Mouse (Mus musculus): Measurements from ENCODE around the gene Aadac. TPM values are rescaled to one million over a fixed set of nuclear protein-coding genes. Genes with fewer than 3 reads are reported as not detected.

Aadac gene
- polyA plus RNA-seq, 1 experiment = not detected

- Histone ChIP-seq H3K79me2 (ENCODE audit: control insufficient read depth, insufficient read depth) (no peaks in the 10 kb centered on the region), H3K27me3 (ENCODE audit: control insufficient read depth, insufficient read depth, insufficient read length) (no peaks in the 10 kb centered on the region), H3K36me3 (ENCODE audit: control insufficient read depth, insufficient read depth) (no peaks in the 10 kb centered on the region), H3K4me3 (no peak within 1 kb of the TSS), H3ac (ENCODE audit: control insufficient read depth, insufficient read length) (no peak within 1 kb of the TSS), H3K4me2 (ENCODE audit: low read depth) (no peak within 1 kb of the TSS)
- TF ChIP-seq SRF (IDR thresholded peaks at IDR 0.05; ENCODE audit: control insufficient read depth, insufficient read length, low read depth) (no peak), TCF3 (IDR thresholded peaks at IDR 0.05; ENCODE audit: insufficient read length, low read depth) (no peak), POLR2AphosphoS2 (IDR thresholded peaks at IDR 0.05; ENCODE audit: insufficient read length, low read depth) (no peak), MYOD1 (IDR thresholded peaks at IDR 0.05; ENCODE audit: control insufficient read depth in 1 of 3, insufficient read length in 2 of 3, low read depth in 2 of 3) (no peak), USF1 (IDR thresholded peaks at IDR 0.05; ENCODE audit: low read depth) (no peak), E2F4 (IDR thresholded peaks at IDR 0.05; ENCODE audit: insufficient read depth) (no peak), MAX (IDR thresholded peaks at IDR 0.05; ENCODE audit: low read depth) (no peak), CEBPB (IDR thresholded peaks at IDR 0.05; ENCODE audit: insufficient read depth, poor library complexity, severe bottlenecking) (no peak), TCF12 (IDR thresholded peaks at IDR 0.05; ENCODE audit: insufficient read depth, poor library complexity, severe bottlenecking) (no peak), POLR2A (IDR thresholded peaks at IDR 0.05; ENCODE audit: insufficient read length, low read depth) (no peak), MYOG (IDR thresholded peaks at IDR 0.05; ENCODE audit: control insufficient read depth in 1 of 3, insufficient read depth in 1 of 3, insufficient read length in 2 of 3, low read depth in 2 of 3) (no peak), REST (IDR thresholded peaks at IDR 0.05; ENCODE audit: insufficient read depth, insufficient read length) (no peak)
Measured at GRCm38 (mm10) chr3:60081648-60082047, 56.1 kb downstream of the Aadac start, which contains the start of gene Sucnr1. Sucnr1 (plus strand) TSS chr3:60081869.

GRCm38 (mm10) chr3:60082746-60083145 lies 57.2 kb downstream of the Aadac start:
- Histone ChIP-seq H3ac (ENCODE audit: control insufficient read depth, insufficient read length) (no peak overlapping the region), H3K79me2 (ENCODE audit: control insufficient read depth, insufficient read depth) (no peaks in the 10 kb centered on the region), H3K4me2 (ENCODE audit: low read depth) (no peak overlapping the region), H3K27me3 (ENCODE audit: control insufficient read depth, insufficient read depth, insufficient read length) (no peaks in the 10 kb centered on the region), H3K36me3 (ENCODE audit: control insufficient read depth, insufficient read depth) (no peaks in the 10 kb centered on the region), H3K4me3 (no peak overlapping the region)
- no peak for TF ChIP-seq CEBPB (IDR thresholded peaks at IDR 0.05; ENCODE audit: insufficient read depth, poor library complexity, severe bottlenecking)
- no peak for TF ChIP-seq REST (IDR thresholded peaks at IDR 0.05; ENCODE audit: insufficient read depth, insufficient read length)
- TF ChIP-seq POLR2A (IDR thresholded peaks at IDR 0.05; ENCODE audit: insufficient read length, low read depth) = no peak
- TF ChIP-seq E2F4 (IDR thresholded peaks at IDR 0.05; ENCODE audit: insufficient read depth) = no peak
- TF ChIP-seq MYOD1 (IDR thresholded peaks at IDR 0.05; ENCODE audit: control insufficient read depth in 1 of 3, insufficient read length in 2 of 3, low read depth in 2 of 3) = no peak
- TF ChIP-seq MAX (IDR thresholded peaks at IDR 0.05; ENCODE audit: low read depth) = no peak
- no peak for TF ChIP-seq TCF3 (IDR thresholded peaks at IDR 0.05; ENCODE audit: insufficient read length, low read depth)

- no peak for TF ChIP-seq MAX (IDR thresholded peaks at IDR 0.05; ENCODE audit: low read depth)
- no peak for TF ChIP-seq TCF3 (IDR thresholded peaks at IDR 0.05; ENCODE audit: insufficient read length, low read depth)
- Histone ChIP-seq H3K4me2 (ENCODE audit: low read depth) (no peak overlapping the region), H3K27me3 (ENCODE audit: control insufficient read depth, insufficient read depth, insufficient read length) (no peaks in the 10 kb centered on the region), H3K36me3 (ENCODE audit: control insufficient read depth, insufficient read depth) (no peaks in the 10 kb centered on the region), H3ac (ENCODE audit: control insufficient read depth, insufficient read length) (no peak overlapping the region), H3K4me3 (no peak overlapping the region), H3K79me2 (ENCODE audit: control insufficient read depth, insufficient read depth) (no peaks in the 10 kb centered on the region)
Measured at GRCm38 (mm10) chr3:60085729-60086128, 60.2 kb downstream of the Aadac start.

Other genes with a start within 250 kb of the Aadac start
- gene Gm8298, start 164.7 kb upstream of the Aadac start, polyA plus RNA-seq (2012; fragmentation: generic; extraction: Trizol) = not detected
- not detected for gene C130079G13Rik, start 100.5 kb upstream of the Aadac start, polyA plus RNA-seq (2012; fragmentation: generic; extraction: Trizol)
- not detected for gene Aadacl2, start 19.0 kb upstream of the Aadac start, polyA plus RNA-seq (2012; fragmentation: generic; extraction: Trizol)
- gene Sucnr1, start 56.2 kb downstream of the Aadac start, polyA plus RNA-seq (2012; fragmentation: generic; extraction: Trizol) = not detected

All from myocyte (in vitro differentiated cells).